In genomic region chr4:105914996-105915395, GRCm38 (mm10) we compare ENCODE assay signal across 8 mouse cellular contexts.
A peak's percentile ranks its signal among the peaks of the same experiment; 100 is the strongest.
DNase-seq lines count a peak whose midpoint lies in the region; TF ChIP-seq lines count a peak whose summit lies in the region.

No protein-coding gene starts in this region.

- no peak overlapping the region for H3K27ac ChIP-seq in gastrocnemius, adult 2 months

- TF ChIP-seq CTCF in gastrocnemius, adult 2 months (IDR thresholded peaks at IDR 0.05) = peak; percentile 74
- peak; percentile 62 for TF ChIP-seq CTCF in brain, embryonic 14.5 days (IDR thresholded peaks at IDR 0.05; ENCODE audit: borderline replicate concordance, extremely low read depth, insufficient read depth, insufficient read length)

- peak; percentile 34 for DNase-seq in gastrocnemius, adult 2 months
- DNase-seq in gastrocnemius, postnatal 10 days = no peak
- peak; percentile 22 for DNase-seq in ovary, postnatal 14 days (ENCODE audit: low spot score)
- no peak for DNase-seq in ovary, postnatal 36 days (ENCODE audit: low spot score)
- DNase-seq in brain, embryonic 14.5 days (ENCODE audit: low read depth) = peak; percentile 71
- peak; percentile 44 for DNase-seq in layer of hippocampus, adult 11-12 months (ENCODE audit: low spot score)
- peak; percentile 25 for DNase-seq in thymus, postnatal 4 days
- DNase-seq in neural tube, embryonic 10.5 days (ENCODE audit: extremely low spot score, low spot score) = no peak

- no peak overlapping the region for H3K4me3 ChIP-seq in gastrocnemius, adult 2 months

- intact Hi-C loops in gastrocnemius, adult 2 months (cut with DNase I) = loop anchor here (2.0 kb wide), 1 partner anchor 762 kb away; no protein-coding TSS in a partner anchor

- no peak for TF ChIP-seq POLR2A in brain, embryonic 14.5 days (IDR thresholded peaks at IDR 0.05; ENCODE audit: borderline replicate concordance, extremely low read depth, insufficient read depth, insufficient read length, poor library complexity, severe bottlenecking)

Comparison
In these comparisons a context has a peak if more than half of its experiments do, and no peak if none do; other contexts are left out.
1. DNase-seq: peak in gastrocnemius, adult 2 months (single experiment), ovary, postnatal 14 days (single experiment), brain, embryonic 14.5 days (single experiment), layer of hippocampus, adult 11-12 months (single experiment) and thymus, postnatal 4 days (single experiment); none in gastrocnemius, postnatal 10 days (single experiment), ovary, postnatal 36 days (single experiment) and neural tube, embryonic 10.5 days (single experiment).